Mouse (Mus musculus) kidney, embryonic 16.5 days (tissue): ENCODE data around the gene Shmt2. TPM values are rescaled to one million over a fixed set of nuclear protein-coding genes. Genes with fewer than 3 reads are reported as not detected.
A peak's percentile ranks its signal among the peaks of the same experiment; 100 is the strongest.

Source experiments
- ATAC-seq: fragments of 200-750 bp; cut with Nextera tagmentation; 2 replicates; pipeline ENCODE4 v1.8.0; 2017; ENCODE audit warnings: moderate TSS enrichment; ENCODE audit not compliant: low FRiP score, low TSS enrichment
- H3K27ac ChIP-seq: fragments of 300-500 bp; sonication (generic); 2 replicates; pipeline ENCODE4 v1.5.1; 2014; ENCODE audit warnings: low read length
- H3K27me3 ChIP-seq: fragments of 300-500 bp; sonication (generic); 2 replicates; pipeline ENCODE4 v1.6.1; 2014; ENCODE audit warnings: low read length, control low read depth, mixed read lengths; ENCODE audit not compliant: insufficient read depth
- H3K36me3 ChIP-seq: fragments of 300-500 bp; sonication (generic); 2 replicates; pipeline ENCODE4 v1.6.1; 2014; ENCODE audit warnings: low read length, control low read depth, mixed read lengths; ENCODE audit not compliant: insufficient read depth
- H3K4me1 ChIP-seq: fragments of 300-500 bp; sonication (generic); 2 replicates; pipeline ENCODE4 v1.6.1; 2014; ENCODE audit warnings: low read length, control low read depth, mixed read lengths; ENCODE audit not compliant: insufficient read depth
- H3K4me2 ChIP-seq: fragments of 300-500 bp; sonication (generic); replicated peaks from 2 replicates; pipeline ENCODE4 v1.6.1; 2014; ENCODE audit warnings: low read depth, low read length
- H3K4me3 ChIP-seq: fragments of 300-500 bp; sonication (generic); 2 replicates; pipeline ENCODE4 v1.5.1; 2014; ENCODE audit warnings: mild to moderate bottlenecking, low read length
- H3K9ac ChIP-seq: fragments of 300-500 bp; sonication (generic); replicated peaks from 2 replicates; pipeline ENCODE4 v1.6.1; 2014; ENCODE audit warnings: low read length
- H3K9me3 ChIP-seq: fragments of 300-500 bp; sonication (generic); 2 replicates; pipeline ENCODE4 v1.6.1; 2016; ENCODE audit warnings: low read length, control low read depth
- WGBS: fragments of 180-500 bp; shearing (Covaris S2); extraction: QIAGEN DNeasy Blood & Tissue Kit; methylation state at CpG from one replicate; pipeline ENCODE4 v1.1.7; 2014; 5-methylcytosine and 5-hydroxymethylcytosine counted together
- polyA plus RNA-seq: library from polyadenylated mRNA; unstranded; fragments of >200 nt; fragmentation: Nextera tagmentation; extraction: Ambion mirVana; gene quantifications from 2 replicates; pipeline ENCODE4 v1.2.1, GENCODE M21; 2015

Shmt2 gene
- polyA plus RNA-seq, 1 experiment from 2014 or later = 123 TPM

DNA sequence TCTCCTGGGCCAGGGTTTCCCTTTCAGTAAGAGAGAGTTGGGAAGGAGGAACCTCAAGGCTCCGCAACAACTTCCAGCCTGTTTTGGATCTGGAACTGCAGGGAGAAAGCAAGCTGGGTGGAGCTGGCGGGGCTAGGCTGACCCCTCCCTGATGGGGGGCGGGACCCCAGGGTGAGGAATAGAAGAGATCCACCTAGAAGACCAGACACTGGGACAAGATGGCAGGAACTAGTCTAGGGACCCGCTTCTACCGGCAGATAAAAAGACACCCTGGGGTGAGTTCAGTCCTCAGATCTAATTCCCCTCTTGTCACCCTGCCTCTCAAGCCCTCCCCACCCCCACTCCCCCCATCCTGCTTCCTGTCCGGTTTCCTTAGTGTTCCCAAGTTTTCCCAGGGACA lies 7.5 kb downstream of the Shmt2 start, which contains the start of gene Ndufa4l2:
Gene Ndufa4l2 (plus strand): TSS at position 204 of the 400 bp plus-strand sequence.
- Histone ChIP-seq H3K27me3 (peaks cover 68% of the 10 kb centered on the region), H3K9ac (peak within 1 kb of the TSS; percentile 9; the same call in 1 of the 2 replicates), H3K9me3 (no peaks in the 10 kb centered on the region), H3K4me3 (peak within 1 kb of the TSS; percentile 17), H3K4me1 (peaks cover 70% of the 10 kb centered on the region), H3K27ac (peak within 1 kb of the TSS; percentile 31; the same call in 1 of the 2 replicates), H3K36me3 (peaks cover 17% of the 10 kb centered on the region), H3K4me2 (peak within 1 kb of the TSS; percentile 52)
- 16% methylated on average over 6 of the region's 6 CpGs for WGBS
- ATAC-seq = no peak

DNA sequence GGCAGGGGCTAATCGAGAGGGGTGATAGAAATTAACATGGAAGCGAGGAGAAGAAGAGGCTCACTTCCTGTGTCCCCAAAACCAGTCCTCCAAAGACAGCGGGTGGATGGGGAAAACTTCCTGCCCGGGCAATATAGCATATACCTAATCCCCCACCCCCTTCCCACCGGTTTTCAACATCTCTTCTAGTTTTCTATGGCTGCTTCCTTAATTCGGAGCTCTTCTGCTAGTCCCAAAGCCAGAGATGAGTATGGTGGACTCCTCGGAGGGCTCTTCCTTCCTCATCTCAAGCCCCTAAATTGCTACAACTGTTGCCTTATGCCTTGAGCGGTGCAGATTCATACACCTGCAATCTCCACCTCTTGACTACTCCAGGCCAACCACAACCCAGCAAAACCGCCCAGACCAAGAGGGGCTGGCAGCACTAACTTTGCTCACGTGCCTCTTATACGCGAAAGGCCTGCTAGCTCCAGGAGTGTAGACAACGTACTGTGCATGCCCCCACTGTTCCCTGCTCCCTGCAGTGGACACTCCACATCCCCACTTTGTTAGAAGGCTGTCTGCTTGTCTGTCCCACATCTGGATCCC lies 8.0 kb downstream of the Shmt2 start:
- peak overlapping the region; percentile 19; the same call in 1 of the 2 replicates for H3K27ac ChIP-seq
- no peaks in the 10 kb centered on the region for H3K9me3 ChIP-seq
- WGBS = 17% methylated on average over 13 of the region's 13 CpGs
- H3K9ac ChIP-seq = no peak overlapping the region
- H3K4me2 ChIP-seq = peak overlapping the region; percentile 52; the same call in 1 of the 2 replicates
- no peak overlapping the region for H3K4me3 ChIP-seq
- peaks cover 76% of the 10 kb centered on the region for H3K4me1 ChIP-seq
- H3K27me3 ChIP-seq = peaks cover 74% of the 10 kb centered on the region
- peaks cover 13% of the 10 kb centered on the region; the same call in 1 of the 2 replicates for H3K36me3 ChIP-seq
- no peak for ATAC-seq

DNA sequence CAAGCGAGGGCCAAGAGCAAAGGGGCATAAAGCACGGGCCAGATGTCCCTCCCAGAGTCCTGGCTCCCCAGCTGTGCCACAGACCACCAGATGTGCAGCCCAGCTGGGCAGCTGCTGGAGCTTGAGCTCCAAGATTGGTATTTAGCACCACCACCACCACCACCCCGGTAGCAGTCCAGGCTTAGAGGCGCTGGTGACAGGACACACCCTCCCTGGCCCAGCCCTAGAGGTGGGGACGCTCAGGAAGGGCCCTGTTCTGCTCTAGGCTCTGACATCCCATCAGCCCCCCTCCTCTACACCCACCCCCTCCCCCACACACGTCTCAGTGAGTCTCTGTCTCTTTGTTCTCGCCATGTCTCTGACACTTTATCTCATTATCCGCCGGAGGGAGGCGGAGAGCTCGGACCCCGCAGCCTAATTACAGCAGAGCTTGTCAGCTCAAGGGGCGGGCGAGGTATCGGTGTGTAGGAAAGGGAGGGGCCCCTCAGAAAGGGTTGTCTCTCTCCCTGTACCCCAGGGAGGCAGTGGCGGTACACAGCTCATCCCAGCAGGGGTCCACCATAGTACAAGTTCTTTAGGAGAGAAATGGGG lies 8.6 kb downstream of the Shmt2 start:
- Histone ChIP-seq H3K36me3 (peaks cover 11% of the 10 kb centered on the region; the same call in 1 of the 2 replicates), H3K4me2 (peak overlapping the region; percentile 82), H3K4me1 (peaks cover 80% of the 10 kb centered on the region), H3K4me3 (0 out of 2 replicates have a peak overlapping the region, but pooled peaks have one; percentile 13), H3K27me3 (peaks cover 76% of the 10 kb centered on the region), H3K9me3 (no peaks in the 10 kb centered on the region), H3K27ac (no peak overlapping the region), H3K9ac (no peak overlapping the region)
- 1% methylated on average over 16 of the region's 16 CpGs for WGBS
- ATAC-seq = no peak

DNA sequence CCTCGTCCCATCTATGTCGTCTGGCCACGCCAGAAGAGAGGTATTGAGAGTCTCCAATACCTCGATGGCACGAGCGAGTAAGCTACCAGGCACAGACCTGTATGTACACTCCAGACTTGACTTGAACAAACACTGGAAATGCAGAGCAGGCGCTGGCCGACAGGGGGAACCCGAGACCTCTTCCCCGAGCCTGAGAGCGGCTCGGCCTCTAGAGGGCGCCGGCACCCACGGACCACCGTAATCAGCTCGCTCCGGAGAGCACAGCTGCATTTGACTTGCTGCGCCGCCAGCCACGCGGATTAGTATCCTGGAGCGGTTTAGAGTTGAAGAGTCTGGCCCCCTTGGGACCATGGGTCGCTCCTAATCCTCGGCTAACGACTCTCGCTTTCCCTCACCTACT lies 9.4 kb downstream of the Shmt2 start:
- H3K9ac ChIP-seq = peak overlapping the region; percentile 8; the same call in 1 of the 2 replicates
- under 1% methylated on average over 27 of the region's 27 CpGs for WGBS
- H3K9me3 ChIP-seq = no peaks in the 10 kb centered on the region
- H3K36me3 ChIP-seq = peaks cover 3% of the 10 kb centered on the region; the same call in 1 of the 2 replicates
- peak; percentile 26; the same call in 1 of the 2 replicates for ATAC-seq
- H3K4me2 ChIP-seq = peak overlapping the region; percentile 82
- H3K27me3 ChIP-seq = peaks cover 73% of the 10 kb centered on the region
- H3K4me3 ChIP-seq = peak overlapping the region; percentile 13
- no peak overlapping the region for H3K27ac ChIP-seq
- peaks cover 85% of the 10 kb centered on the region for H3K4me1 ChIP-seq

DNA sequence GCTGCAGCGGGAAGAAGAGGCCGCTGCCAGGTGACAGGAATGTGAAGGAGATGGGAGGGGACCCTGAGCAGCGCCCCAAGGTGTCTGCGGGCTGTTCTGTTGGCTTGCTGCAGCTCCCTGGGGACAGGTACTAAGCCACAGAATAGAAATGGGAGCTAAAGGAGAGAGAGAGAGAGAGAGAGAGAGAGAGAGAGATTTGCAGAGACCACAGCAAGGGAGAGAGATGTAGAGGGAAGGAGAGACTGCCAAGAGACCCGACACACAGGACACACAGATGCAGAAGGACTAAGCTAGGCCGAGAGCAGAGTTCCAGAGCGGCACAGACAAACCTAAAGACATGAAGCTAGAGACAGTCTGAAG lies 10.0 kb downstream of the Shmt2 start:
- Histone ChIP-seq H3K4me3 (peak overlapping the region; percentile 51), H3K4me1 (peaks cover 85% of the 10 kb centered on the region), H3K36me3 (no peaks in the 10 kb centered on the region; the same call in 1 of the 2 replicates), H3K4me2 (peak overlapping the region; percentile 82), H3K9ac (no peak overlapping the region), H3K27ac (no peak overlapping the region), H3K9me3 (no peaks in the 10 kb centered on the region), H3K27me3 (peaks cover 78% of the 10 kb centered on the region)
- 4% methylated on average over 7 of the region's 7 CpGs for WGBS
- ATAC-seq = no peak

DNA sequence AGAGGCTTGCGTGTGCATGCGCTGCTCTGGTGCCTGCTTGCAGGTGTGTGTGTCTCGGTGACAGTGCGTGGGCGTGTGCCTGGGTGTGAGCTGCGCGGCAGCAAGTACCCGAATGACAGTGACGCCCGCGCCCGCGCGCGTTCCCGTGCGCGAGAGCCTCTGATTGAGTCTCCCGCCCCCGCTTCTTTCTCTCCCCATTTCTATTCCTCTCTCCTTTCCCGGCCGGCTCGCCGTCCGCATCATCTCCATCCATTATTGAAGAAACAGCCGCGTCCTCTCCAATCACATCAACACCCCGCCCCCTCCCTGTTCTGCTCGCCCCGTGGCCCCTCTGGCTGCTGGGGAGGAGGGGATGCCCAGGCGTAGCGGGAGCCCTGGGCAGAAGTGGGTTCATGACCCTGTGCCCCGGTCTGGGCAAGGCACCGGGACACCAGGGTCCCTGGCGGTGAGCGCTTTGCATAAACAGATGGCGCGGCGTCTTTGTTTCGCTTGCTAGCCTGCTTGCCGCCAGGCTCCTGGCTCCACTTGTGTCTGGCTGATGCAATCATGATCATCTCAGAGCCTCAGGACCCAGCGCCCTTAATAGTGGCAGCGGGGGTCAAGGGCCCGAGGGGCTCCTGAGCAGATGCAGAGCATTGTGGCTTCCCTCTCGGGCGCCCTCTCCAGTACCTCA lies 10.5 kb downstream of the Shmt2 start:
- Histone ChIP-seq H3K4me1 (peaks cover 79% of the 10 kb centered on the region), H3K27me3 (peaks cover 80% of the 10 kb centered on the region), H3K4me3 (peak overlapping the region; percentile 51), H3K9me3 (no peaks in the 10 kb centered on the region), H3K4me2 (peak overlapping the region; percentile 82), H3K36me3 (no peaks in the 10 kb centered on the region), H3K9ac (peak overlapping the region; percentile 45; the same call in 1 of the 2 replicates), H3K27ac (no peak overlapping the region)
- no peak for ATAC-seq
- under 1% methylated on average over 45 of the region's 46 CpGs for WGBS

DNA sequence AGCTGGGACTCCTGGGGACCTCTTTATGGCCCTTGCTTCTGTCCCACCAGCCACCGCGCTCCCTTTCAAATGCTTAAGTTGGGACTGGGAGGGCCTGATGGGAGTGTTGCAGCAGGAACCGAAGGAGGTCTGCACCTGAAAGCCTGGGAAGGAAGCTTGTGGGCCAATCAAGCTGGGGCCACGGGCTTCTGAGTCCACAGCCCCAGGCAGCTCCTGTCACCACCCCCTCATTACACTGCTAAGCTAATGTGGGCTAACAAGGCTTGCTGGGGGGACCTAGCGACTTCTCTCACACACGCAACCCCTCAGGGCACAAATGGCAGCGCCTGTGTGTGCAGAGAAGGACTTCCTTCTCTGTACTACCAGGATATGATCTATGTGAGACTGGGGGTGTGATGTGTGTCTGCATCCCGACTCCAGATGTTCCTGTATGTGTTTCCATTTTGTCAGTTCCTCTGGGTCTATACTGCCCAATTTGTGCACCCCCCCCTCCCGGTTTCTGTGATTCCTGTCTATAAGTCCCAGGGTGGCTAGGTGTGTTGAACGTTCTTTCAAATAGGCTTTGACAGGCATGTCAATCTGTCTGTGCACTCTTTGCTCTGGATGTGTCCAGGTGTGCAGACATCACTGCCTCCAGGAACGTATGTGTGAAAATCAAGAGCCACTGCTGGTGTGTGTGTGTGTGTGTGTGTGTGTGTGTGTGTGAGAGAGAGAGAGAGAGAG lies 11.2 kb downstream of the Shmt2 start:
- peak overlapping the region; percentile 51 for H3K4me3 ChIP-seq
- 4% methylated on average over 11 of the region's 11 CpGs for WGBS
- no peak overlapping the region for H3K9ac ChIP-seq
- ATAC-seq = no peak
- H3K36me3 ChIP-seq = no peaks in the 10 kb centered on the region
- H3K9me3 ChIP-seq = no peaks in the 10 kb centered on the region
- no peak overlapping the region for H3K27ac ChIP-seq
- peaks cover 72% of the 10 kb centered on the region for H3K4me1 ChIP-seq
- H3K4me2 ChIP-seq = peak overlapping the region; percentile 82
- peaks cover 80% of the 10 kb centered on the region for H3K27me3 ChIP-seq

DNA sequence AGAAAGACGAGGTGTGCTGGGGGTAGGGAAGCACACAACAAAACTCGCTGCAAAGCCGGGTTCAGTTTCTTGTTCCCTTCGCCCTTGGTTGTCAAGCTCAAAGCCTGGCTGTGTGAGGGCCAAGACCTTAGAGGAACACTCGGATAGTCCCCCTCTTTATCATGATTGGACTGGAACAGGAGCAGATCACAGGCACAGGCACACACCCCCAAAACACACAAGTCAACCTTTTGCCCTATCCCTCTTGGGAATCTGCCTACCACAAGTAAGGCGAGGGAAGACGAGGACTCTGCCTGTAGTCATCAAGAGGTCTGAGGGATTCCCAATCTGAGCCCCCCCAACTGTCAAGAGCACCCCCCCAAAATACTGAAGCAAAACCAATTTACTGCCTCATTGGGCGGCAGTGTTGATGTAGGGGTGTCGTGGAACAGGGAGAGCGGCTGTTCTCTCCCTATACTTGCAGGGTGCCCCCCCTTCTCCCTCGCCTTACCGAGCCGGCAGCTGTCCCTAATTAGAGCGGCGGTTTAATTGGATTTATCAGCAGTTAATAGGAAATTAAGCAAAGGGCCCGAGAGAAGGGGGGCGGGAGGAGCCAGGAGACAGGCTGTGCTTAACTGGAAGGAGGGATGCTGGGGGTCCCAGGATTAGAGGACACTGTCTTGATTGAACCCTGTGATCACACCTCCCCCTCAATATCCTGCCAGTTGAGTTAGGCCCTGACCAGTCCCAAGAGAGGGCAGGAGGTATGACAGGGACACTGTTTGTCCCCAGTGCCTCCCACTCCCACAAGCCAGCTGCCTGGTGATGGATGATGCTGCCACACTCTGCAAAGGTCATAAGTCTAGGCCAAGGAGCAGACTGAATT lies 12.2 kb downstream of the Shmt2 start:
- peak overlapping the region; percentile 74 for H3K4me2 ChIP-seq
- H3K9ac ChIP-seq = no peak overlapping the region
- H3K4me1 ChIP-seq = peaks cover 62% of the 10 kb centered on the region
- H3K9me3 ChIP-seq = no peaks in the 10 kb centered on the region
- WGBS = 10% methylated on average over 17 of the region's 17 CpGs
- H3K27ac ChIP-seq = no peak overlapping the region
- ATAC-seq = no peak
- no peaks in the 10 kb centered on the region; the same call in 1 of the 2 replicates for H3K36me3 ChIP-seq
- peak overlapping the region; percentile 45 for H3K4me3 ChIP-seq
- H3K27me3 ChIP-seq = peaks cover 70% of the 10 kb centered on the region
